Mouse (Mus musculus): ENCODE measurements around the gene Smg6. TPM values are rescaled to one million over a fixed set of nuclear protein-coding genes. Genes with fewer than 3 reads are reported as not detected.
A peak's percentile ranks its signal among the peaks of the same experiment; 100 is the strongest.

The Smg6 gene
- polyA plus RNA-seq, 1 experiment from 2014 or later = 17.3 TPM

GRCm38 (mm10) chr11:75126384-75126783 lies 200.8 kb downstream of the Smg6 start:
- Histone ChIP-seq H3K9ac (no peak overlapping the region), H3K4me2 (no peak overlapping the region), H3K36me3 (no peaks in the 10 kb centered on the region), H3K27ac (no peak overlapping the region), H3K4me1 (no peaks in the 10 kb centered on the region), H3K4me3 (no peak overlapping the region), H3K9me3 (no peaks in the 10 kb centered on the region), H3K27me3 (no peaks in the 10 kb centered on the region)
- WGBS = 82% methylated on average over 3 of the region's 3 CpGs
- no peak for ATAC-seq (ENCODE audit: borderline replicate concordance, extremely low read depth, low FRiP score, low TSS enrichment)

- 93% methylated on average over 6 of the region's 6 CpGs for WGBS
- no peak for ATAC-seq (ENCODE audit: borderline replicate concordance, extremely low read depth, low FRiP score, low TSS enrichment)
- Histone ChIP-seq H3K4me2 (no peak overlapping the region), H3K27ac (no peak overlapping the region), H3K36me3 (no peaks in the 10 kb centered on the region), H3K9ac (no peak overlapping the region), H3K9me3 (no peaks in the 10 kb centered on the region), H3K4me3 (no peak overlapping the region), H3K27me3 (no peaks in the 10 kb centered on the region), H3K4me1 (peaks cover 19% of the 10 kb centered on the region)
Observed at GRCm38 (mm10) chr11:75129481-75129880, 203.9 kb downstream of the Smg6 start.

GRCm38 (mm10) chr11:75131300-75131699 lies 205.7 kb downstream of the Smg6 start:
- 75% methylated on average over 4 of the region's 4 CpGs for WGBS

GRCm38 (mm10) chr11:75132278-75132677 lies 206.7 kb downstream of the Smg6 start:
- Histone ChIP-seq H3K36me3 (no peaks in the 10 kb centered on the region), H3K9ac (no peak overlapping the region), H3K4me2 (no peak overlapping the region), H3K9me3 (no peaks in the 10 kb centered on the region), H3K27me3 (no peaks in the 10 kb centered on the region), H3K4me3 (no peak overlapping the region), H3K27ac (peak overlapping the region; percentile 5; the same call in 1 of the 2 replicates), H3K4me1 (peaks cover 40% of the 10 kb centered on the region)
- 76% methylated on average over 5 of the region's 5 CpGs for WGBS
- no peak for ATAC-seq (ENCODE audit: borderline replicate concordance, extremely low read depth, low FRiP score, low TSS enrichment)

More at GRCm38 (mm10) chr11:75131300-75131699, 205.7 kb downstream of the Smg6 start:
- Histone ChIP-seq H3K4me2 (no peak overlapping the region), H3K9me3 (no peaks in the 10 kb centered on the region), H3K27me3 (no peaks in the 10 kb centered on the region), H3K4me1 (peaks cover 33% of the 10 kb centered on the region), H3K9ac (no peak overlapping the region), H3K36me3 (no peaks in the 10 kb centered on the region), H3K27ac (no peak overlapping the region), H3K4me3 (no peak overlapping the region)
- ATAC-seq (ENCODE audit: borderline replicate concordance, extremely low read depth, low FRiP score, low TSS enrichment) = no peak

GRCm38 (mm10) chr11:75133391-75133790 lies 207.8 kb downstream of the Smg6 start:
- no peak for ATAC-seq (ENCODE audit: borderline replicate concordance, extremely low read depth, low FRiP score, low TSS enrichment)

GRCm38 (mm10) chr11:75133951-75134350 lies 208.3 kb downstream of the Smg6 start:
- WGBS = 4% methylated on average over 2 of the region's 2 CpGs
- Histone ChIP-seq H3K4me1 (peaks cover 53% of the 10 kb centered on the region), H3K4me3 (no peak overlapping the region), H3K27ac (peak overlapping the region; percentile 65), H3K9me3 (no peaks in the 10 kb centered on the region), H3K4me2 (no peak overlapping the region), H3K27me3 (no peaks in the 10 kb centered on the region), H3K9ac (no peak overlapping the region), H3K36me3 (no peaks in the 10 kb centered on the region)
- ATAC-seq (ENCODE audit: borderline replicate concordance, extremely low read depth, low FRiP score, low TSS enrichment) = peak; percentile 81; the same call in 1 of the 2 replicates

More at GRCm38 (mm10) chr11:75133391-75133790, 207.8 kb downstream of the Smg6 start:
- no peak overlapping the region for H3K4me2 ChIP-seq
- peaks cover 48% of the 10 kb centered on the region for H3K4me1 ChIP-seq
- H3K4me3 ChIP-seq = no peak overlapping the region
- H3K36me3 ChIP-seq = no peaks in the 10 kb centered on the region
- WGBS = 80% methylated on average over 5 of the region's 5 CpGs
- H3K27ac ChIP-seq = peak overlapping the region; percentile 65
- H3K27me3 ChIP-seq = no peaks in the 10 kb centered on the region
- H3K9me3 ChIP-seq = no peaks in the 10 kb centered on the region
- H3K9ac ChIP-seq = no peak overlapping the region

- Histone ChIP-seq H3K27me3 (no peaks in the 10 kb centered on the region), H3K4me2 (no peak overlapping the region), H3K9me3 (no peaks in the 10 kb centered on the region), H3K9ac (no peak overlapping the region), H3K4me3 (no peak overlapping the region), H3K36me3 (no peaks in the 10 kb centered on the region), H3K27ac (peak overlapping the region; percentile 62), H3K4me1 (peaks cover 60% of the 10 kb centered on the region)
- no peak for ATAC-seq (ENCODE audit: borderline replicate concordance, extremely low read depth, low FRiP score, low TSS enrichment)
- 62% methylated on average over 5 of the region's 5 CpGs for WGBS
Observed at GRCm38 (mm10) chr11:75134485-75135068, 209.0 kb downstream of the Smg6 start.

- Histone ChIP-seq H3K9me3 (no peaks in the 10 kb centered on the region), H3K36me3 (no peaks in the 10 kb centered on the region), H3K4me3 (no peak overlapping the region), H3K27ac (0 out of 2 replicates have a peak overlapping the region, but pooled peaks have one; percentile 36), H3K9ac (no peak overlapping the region), H3K4me1 (peaks cover 67% of the 10 kb centered on the region), H3K4me2 (no peak overlapping the region), H3K27me3 (no peaks in the 10 kb centered on the region)
- ATAC-seq (ENCODE audit: borderline replicate concordance, extremely low read depth, low FRiP score, low TSS enrichment) = no peak
- WGBS = 93% methylated on average over 4 of the region's 4 CpGs
Observed at GRCm38 (mm10) chr11:75135358-75135757, 209.7 kb downstream of the Smg6 start.

- Histone ChIP-seq H3K4me2 (no peak overlapping the region), H3K27me3 (no peaks in the 10 kb centered on the region), H3K4me3 (no peak overlapping the region), H3K9ac (no peak overlapping the region), H3K27ac (peak overlapping the region; percentile 16; the same call in 1 of the 2 replicates), H3K4me1 (peaks cover 82% of the 10 kb centered on the region), H3K9me3 (no peaks in the 10 kb centered on the region), H3K36me3 (no peaks in the 10 kb centered on the region)
- no peak for ATAC-seq (ENCODE audit: borderline replicate concordance, extremely low read depth, low FRiP score, low TSS enrichment)
- WGBS = 41% methylated on average over 5 of the region's 5 CpGs
Observed at GRCm38 (mm10) chr11:75136666-75137398, 211.2 kb downstream of the Smg6 start.

- Histone ChIP-seq H3K4me3 (no peak overlapping the region), H3K9me3 (no peaks in the 10 kb centered on the region), H3K27ac (peak overlapping the region; percentile 93), H3K4me2 (peak overlapping the region; percentile 19; the same call in 1 of the 2 replicates), H3K27me3 (no peaks in the 10 kb centered on the region), H3K4me1 (peaks cover 73% of the 10 kb centered on the region), H3K9ac (no peak overlapping the region), H3K36me3 (peaks cover 16% of the 10 kb centered on the region)
- 19% methylated on average over 11 of the region's 11 CpGs for WGBS
- ATAC-seq (ENCODE audit: borderline replicate concordance, extremely low read depth, low FRiP score, low TSS enrichment) = peak; percentile 61
Observed at GRCm38 (mm10) chr11:75139122-75139963, 213.7 kb downstream of the Smg6 start.

GRCm38 (mm10) chr11:75140431-75140830 lies 214.8 kb downstream of the Smg6 start:
- H3K4me3 ChIP-seq = no peak overlapping the region
- H3K4me2 ChIP-seq = no peak overlapping the region
- no peak overlapping the region for H3K9ac ChIP-seq
- no peak for ATAC-seq (ENCODE audit: borderline replicate concordance, extremely low read depth, low FRiP score, low TSS enrichment)
- H3K4me1 ChIP-seq = peaks cover 63% of the 10 kb centered on the region
- no peaks in the 10 kb centered on the region for H3K9me3 ChIP-seq
- 52% methylated on average over 5 of the region's 5 CpGs for WGBS
- H3K27ac ChIP-seq = peak overlapping the region; percentile 93
- no peaks in the 10 kb centered on the region for H3K27me3 ChIP-seq
- peaks cover 23% of the 10 kb centered on the region for H3K36me3 ChIP-seq

Measured in lung, embryonic 15.5 days (tissue).